Mouse (Mus musculus) CH12.LX (cell line): ENCODE data around the gene Chrd.

ENCODE experiments used
- HCFC1 ChIP-seq: IDR thresholded peaks from 2 replicates; pipeline ENCODE4 v1.6.1; 2012; ENCODE audit warnings: low read depth, mild to moderate bottlenecking, inconsistent platforms, low read length, improper control_type of control experiment
- POLR2A ChIP-seq: IDR thresholded peaks from 2 replicates; pipeline ENCODE4 v1.6.1; 2011; ENCODE audit warnings: low read depth, mild to moderate bottlenecking, improper control_type of control experiment, low read length
- ZC3H11A ChIP-seq: IDR thresholded peaks from 2 replicates; pipeline ENCODE4 v1.6.1; 2012; ENCODE audit warnings: low read depth, mild to moderate bottlenecking, inconsistent platforms, low read length, improper control_type of control experiment

DNA sequence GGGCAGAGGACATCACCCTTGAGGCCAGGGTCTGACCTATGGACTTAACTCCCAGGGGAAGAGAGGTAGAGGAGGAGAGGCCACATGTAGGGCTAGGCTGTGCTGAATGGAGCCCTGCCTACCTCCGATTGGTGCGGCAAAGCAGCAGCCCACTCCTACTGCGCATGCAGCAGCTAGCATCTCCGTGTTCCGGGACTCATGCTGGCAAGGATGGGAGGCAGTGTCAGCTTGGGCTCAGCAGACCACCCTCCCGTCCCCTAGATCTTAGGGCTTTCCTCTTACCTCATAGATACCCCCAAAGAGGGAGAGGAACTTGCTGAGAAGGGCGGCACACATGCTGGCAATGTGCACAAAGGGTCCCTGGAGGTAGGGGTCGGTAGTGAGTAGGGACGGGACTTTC, 20.7 kb upstream of the Chrd start:
- TF ChIP-seq HCFC1 (no peak), POLR2A (no peak), ZC3H11A (no peak)
